Mouse (Mus musculus) stomach, postnatal 0 days (tissue): Measurements from ENCODE around the gene Ccdc157. TPM values are rescaled to one million over a fixed set of nuclear protein-coding genes. Genes with fewer than 3 reads are reported as not detected.
A peak's percentile ranks its signal among the peaks of the same experiment; 100 is the strongest.

ENCODE experiments used
- ATAC-seq: fragments of 200-750 bp; cut with Nextera tagmentation; 2 replicates; pipeline ENCODE4 v1.8.0; 2017; ENCODE audit not compliant: low FRiP score, low TSS enrichment
- DNase-seq: peaks from one replicate; pipeline ENCODE4 v3.0.0-alpha.2; 2016; ENCODE audit warnings: low spot score
- H3K27ac ChIP-seq: fragments of 300-500 bp; sonication (generic); replicated peaks from 2 replicates; pipeline ENCODE4 v1.5.1; 2014; ENCODE audit warnings: mild to moderate bottlenecking, control low read depth
- H3K27me3 ChIP-seq: fragments of 300-500 bp; sonication (generic); 2 replicates; pipeline ENCODE4 v1.6.1; 2014; ENCODE audit warnings: low read length; ENCODE audit not compliant: control insufficient read depth, insufficient read depth
- H3K36me3 ChIP-seq: fragments of 300-500 bp; sonication (generic); 2 replicates; pipeline ENCODE4 v1.6.1; 2014; ENCODE audit warnings: low read length, mixed read lengths; ENCODE audit not compliant: control insufficient read depth, insufficient read depth
- H3K4me1 ChIP-seq: fragments of 300-500 bp; sonication (generic); replicated peaks from 2 replicates; pipeline ENCODE4 v1.6.1; 2014; ENCODE audit warnings: antibody characterized with exemption; ENCODE audit not compliant: control insufficient read depth, insufficient read depth
- H3K4me2 ChIP-seq: fragments of 300-500 bp; sonication (generic); replicated peaks from 2 replicates; pipeline ENCODE4 v1.6.1; 2014; ENCODE audit warnings: low read depth, mild to moderate bottlenecking, control low read depth, moderate library complexity
- H3K4me3 ChIP-seq: fragments of 300-500 bp; sonication (generic); 2 replicates; pipeline ENCODE4 v1.5.1; 2014; ENCODE audit warnings: low read depth, low read length, control low read depth
- H3K9ac ChIP-seq: fragments of 300-500 bp; sonication (generic); 2 replicates; pipeline ENCODE4 v1.6.1; 2014; ENCODE audit warnings: mild to moderate bottlenecking, low read length, control low read depth, mixed read lengths
- H3K9me3 ChIP-seq: fragments of 300-500 bp; sonication (generic); 2 replicates; pipeline ENCODE4 v1.6.1; 2016; ENCODE audit warnings: low read length; ENCODE audit not compliant: control insufficient read depth
- CTCF ChIP-seq: IDR thresholded peaks from 2 replicates; pipeline ENCODE4 v1.5.1; 2016; ENCODE audit warnings: antibody characterized with exemption, low read depth, mild to moderate bottlenecking, moderate library complexity
- EP300 ChIP-seq: optimal IDR thresholded peaks from 2 replicates; pipeline ENCODE3; 2016; ENCODE audit warnings: antibody characterized with exemption
- WGBS: fragments of 180-500 bp; shearing (Covaris S2); extraction: QIAGEN DNeasy Blood & Tissue Kit; methylation state at CpG from one replicate; pipeline ENCODE4 v1.1.7; 2014; 5-methylcytosine and 5-hydroxymethylcytosine counted together
- polyA plus RNA-seq: library from polyadenylated mRNA; unstranded; fragments of >200 nt; fragmentation: Nextera tagmentation; extraction: Ambion mirVana; gene quantifications from 2 replicates; pipeline ENCODE4 v1.2.1, GENCODE M21; 2015

Gene Ccdc157
- 2.1 and 2.2 TPM in 2 replicates for polyA plus RNA-seq

DNA sequence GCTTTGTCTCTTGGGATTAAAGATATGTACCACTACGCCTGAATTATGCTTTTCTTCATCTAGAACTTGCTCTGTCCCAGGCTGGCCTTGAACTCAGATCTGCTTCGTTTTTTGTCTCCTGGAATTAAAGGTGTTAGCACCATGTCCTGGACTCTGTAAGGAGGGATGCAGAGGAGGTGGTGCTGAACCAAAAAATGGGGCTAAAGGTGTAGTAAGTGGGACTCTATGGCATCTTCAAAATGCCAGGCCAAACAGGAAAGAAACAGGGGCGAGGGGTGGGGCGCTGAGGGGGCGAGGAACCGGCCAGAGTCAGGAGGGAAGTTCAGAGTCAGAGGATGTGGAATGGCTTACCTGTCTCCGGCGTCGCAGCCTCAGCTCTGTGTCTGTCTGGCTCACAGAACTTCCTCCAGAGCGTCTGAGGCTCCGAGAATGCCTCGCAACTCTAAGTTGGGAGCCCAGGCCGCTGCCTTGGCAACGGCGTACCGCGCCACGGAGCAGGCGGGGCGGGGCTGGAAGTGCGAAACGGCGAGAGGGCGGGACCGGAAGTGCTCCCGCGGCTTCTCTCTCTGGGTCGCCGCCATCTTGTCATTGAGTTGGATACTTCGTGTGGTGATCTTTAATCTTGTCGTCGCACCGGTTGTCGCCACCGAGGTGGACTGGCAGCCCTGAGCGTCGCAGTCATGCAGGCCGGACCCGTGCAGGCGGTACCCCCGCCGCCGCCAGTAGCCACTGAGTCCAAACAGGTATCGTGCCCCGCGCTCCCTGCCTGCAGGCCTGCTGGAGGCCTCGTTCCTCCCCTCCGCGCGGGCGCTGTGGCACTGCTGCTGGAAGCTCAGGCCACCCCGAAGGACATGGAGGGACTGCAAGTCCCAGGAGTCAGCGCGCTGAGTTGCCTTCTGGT is at the start of gene Ccdc157, which contains the start of gene Sf3a1:
Ccdc157 (minus strand) TSS at position 486 of the 901 bp plus-strand sequence.
Sf3a1 (plus strand) TSS at position 543 of the 901 bp plus-strand sequence.
- TF ChIP-seq EP300 (no peak), CTCF (peak; percentile 28; the same call in 1 of the 2 replicates)
- WGBS = 2% methylated on average over 45 of the region's 54 CpGs

DNA sequence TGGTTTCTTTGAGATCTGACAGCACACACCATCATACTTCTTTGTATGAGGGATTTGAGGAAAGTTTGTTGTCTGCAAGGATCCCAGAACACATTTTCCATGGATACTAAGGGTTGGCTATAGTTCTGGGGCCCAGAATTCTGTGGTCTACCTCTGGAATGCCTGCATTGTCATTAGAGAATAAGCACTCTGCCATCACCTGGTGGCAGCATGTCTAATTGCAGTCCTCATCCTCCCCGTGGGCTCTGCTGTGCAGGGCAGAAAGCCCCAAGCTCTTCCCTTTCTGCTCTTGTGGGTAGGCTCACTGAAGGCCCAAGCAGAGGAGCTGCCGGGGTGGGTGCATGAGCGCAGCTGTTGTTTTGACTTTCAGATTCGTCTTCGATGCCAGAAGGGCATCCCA is 49.5 kb upstream of the Ccdc157 start:
- Histone ChIP-seq H3K36me3 (peaks cover 41% of the 10 kb centered on the region), H3K9ac (no peak overlapping the region), H3K27me3 (no peaks in the 10 kb centered on the region), H3K9me3 (no peaks in the 10 kb centered on the region), H3K27ac (no peak overlapping the region), H3K4me3 (no peak overlapping the region), H3K4me1 (no peaks in the 10 kb centered on the region), H3K4me2 (no peak overlapping the region)
- no peak for DNase-seq
- peak; percentile 41; the same call in 1 of the 2 replicates for ATAC-seq
- peak; percentile 77 for TF ChIP-seq CTCF
- TF ChIP-seq EP300 = no peak
- 77% methylated on average over 5 of the region's 5 CpGs for whole genome bisulfite sequencing

More for the DNA sequence above, at the start of gene Ccdc157, which contains the start of gene Sf3a1:
- no peaks in the 10 kb centered on the region for H3K27me3 ChIP-seq
- H3K9ac ChIP-seq = peak within 1 kb of the TSS; percentile 75
- peak within 1 kb of the TSS; percentile 76 for H3K4me2 ChIP-seq
- no peaks in the 10 kb centered on the region for H3K9me3 ChIP-seq
- H3K27ac ChIP-seq = peak within 1 kb of the TSS; percentile 92
- DNase-seq (peak; percentile 96), ATAC-seq (peak; percentile 96)
- peaks cover 10% of the 10 kb centered on the region for H3K36me3 ChIP-seq
- peak within 1 kb of the TSS; percentile 68 for H3K4me3 ChIP-seq
- H3K4me1 ChIP-seq = peaks cover 10% of the 10 kb centered on the region; the same call in 1 of the 2 replicates

DNA sequence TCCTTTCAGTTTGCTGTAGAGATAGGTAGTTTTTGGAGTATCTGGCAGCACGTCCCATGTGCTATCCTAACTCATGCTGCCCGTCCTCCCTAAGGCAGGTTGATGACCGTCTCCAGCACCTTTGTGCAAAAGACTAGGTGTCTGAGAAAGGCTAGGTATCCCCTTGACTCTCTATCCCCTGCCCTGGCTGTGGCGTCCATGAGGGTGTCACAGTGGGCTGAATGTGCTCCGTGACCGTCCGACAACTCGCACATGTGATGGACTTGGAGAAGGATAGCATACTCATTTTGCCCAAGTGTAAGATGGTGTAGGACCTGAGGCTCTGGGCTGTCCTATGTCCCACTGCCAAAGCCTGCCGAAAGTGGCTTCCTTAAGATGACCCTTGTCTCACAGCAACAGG is 47.6 kb upstream of the Ccdc157 start:
- no peaks in the 10 kb centered on the region for H3K27me3 ChIP-seq
- WGBS = 95% methylated on average over 9 of the region's 9 CpGs
- no peak overlapping the region for H3K9ac ChIP-seq
- H3K4me1 ChIP-seq = no peaks in the 10 kb centered on the region
- peaks cover 30% of the 10 kb centered on the region for H3K36me3 ChIP-seq
- no peaks in the 10 kb centered on the region for H3K9me3 ChIP-seq
- no peak overlapping the region for H3K4me3 ChIP-seq
- TF ChIP-seq CTCF = no peak
- TF ChIP-seq EP300 = no peak
- DNase-seq = no peak
- no peak overlapping the region for H3K27ac ChIP-seq
- H3K4me2 ChIP-seq = no peak overlapping the region
- no peak for ATAC-seq

DNA sequence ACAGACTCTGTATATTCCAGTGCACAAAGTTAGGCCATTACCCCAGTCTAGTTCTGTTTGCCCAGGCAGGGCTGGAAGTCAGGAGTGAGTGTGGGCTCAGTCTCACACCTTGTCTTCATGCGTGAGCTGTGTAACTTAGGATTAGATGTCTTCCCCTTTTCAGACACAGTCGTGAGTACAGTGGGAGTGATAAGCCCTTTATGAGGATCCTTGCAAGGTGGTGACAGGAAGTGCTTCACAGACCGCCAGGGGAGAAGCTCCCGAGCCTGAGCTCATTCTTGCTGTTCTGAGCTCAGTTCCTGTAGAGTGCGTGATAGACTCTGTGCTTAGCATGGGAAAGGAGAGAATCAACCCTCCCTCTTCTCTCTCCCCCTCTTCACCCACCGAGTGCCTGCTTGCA is 46.5 kb upstream of the Ccdc157 start:
- Histone ChIP-seq H3K4me3 (no peak overlapping the region), H3K4me1 (no peaks in the 10 kb centered on the region; the same call in 1 of the 2 replicates), H3K4me2 (no peak overlapping the region), H3K27me3 (no peaks in the 10 kb centered on the region), H3K9ac (no peak overlapping the region), H3K27ac (no peak overlapping the region), H3K36me3 (peaks cover 27% of the 10 kb centered on the region; the same call in 1 of the 2 replicates), H3K9me3 (no peaks in the 10 kb centered on the region)
- no peak for ATAC-seq
- TF ChIP-seq EP300 (no peak), CTCF (no peak)
- no peak for DNase-seq
- WGBS = 61% methylated on average over 6 of the region's 6 CpGs

DNA sequence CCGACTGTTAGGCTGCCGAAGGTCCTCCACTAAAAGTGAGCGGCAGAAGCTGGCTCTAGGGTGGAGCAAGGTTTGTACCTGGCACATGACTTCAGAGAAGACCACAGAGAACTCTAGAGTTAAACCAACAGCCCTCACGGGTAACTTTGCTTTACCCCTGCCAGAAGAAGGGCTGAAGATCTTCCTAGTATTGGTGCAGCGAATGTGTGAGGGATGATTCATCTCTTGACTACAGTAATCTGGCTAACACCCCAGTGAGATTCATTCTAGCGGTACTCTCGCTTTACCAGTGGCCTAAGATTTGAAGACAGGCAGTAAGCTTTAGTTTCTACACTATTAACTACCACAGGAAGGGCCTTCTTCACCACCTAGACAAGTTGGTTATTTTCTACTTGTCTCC is 45.9 kb upstream of the Ccdc157 start:
- H3K9ac ChIP-seq = no peak overlapping the region
- WGBS = 66% methylated on average over 7 of the region's 7 CpGs
- DNase-seq = no peak
- no peak overlapping the region for H3K27ac ChIP-seq
- H3K9me3 ChIP-seq = no peaks in the 10 kb centered on the region
- H3K4me1 ChIP-seq = no peaks in the 10 kb centered on the region; the same call in 1 of the 2 replicates
- no peak overlapping the region for H3K4me2 ChIP-seq
- no peak for ATAC-seq
- no peak for TF ChIP-seq CTCF
- no peak for TF ChIP-seq EP300
- peaks cover 27% of the 10 kb centered on the region; the same call in 1 of the 2 replicates for H3K36me3 ChIP-seq
- no peaks in the 10 kb centered on the region for H3K27me3 ChIP-seq
- no peak overlapping the region for H3K4me3 ChIP-seq
